Mouse (Mus musculus) hindbrain, embryonic 13.5 days (tissue): ENCODE results near the gene Ndrg4. TPM values are rescaled to one million over a fixed set of nuclear protein-coding genes. Genes with fewer than 3 reads are reported as not detected.

Experiments used
- ATAC-seq: fragments of 200-750 bp; cut with Nextera tagmentation; 2 replicates; pipeline ENCODE4 v1.8.0; 2017; ENCODE audit warnings: moderate TSS enrichment; ENCODE audit not compliant: low FRiP score
- H3K27ac ChIP-seq: fragments of 300-500 bp; sonication (generic); 2 replicates; pipeline ENCODE4 v1.5.1; 2015; ENCODE audit warnings: inconsistent platforms, mild to moderate bottlenecking, moderate library complexity
- H3K27me3 ChIP-seq: fragments of 300-500 bp; sonication (generic); 2 replicates; pipeline ENCODE4 v1.6.1; 2015; ENCODE audit warnings: mild to moderate bottlenecking, inconsistent platforms
- H3K36me3 ChIP-seq: fragments of 300-500 bp; sonication (generic); 2 replicates; pipeline ENCODE4 v1.6.1; 2015; ENCODE audit warnings: mild to moderate bottlenecking, inconsistent platforms
- H3K4me1 ChIP-seq: fragments of 300-500 bp; sonication (generic); replicated peaks from 2 replicates; pipeline ENCODE4 v1.6.1; 2015; ENCODE audit warnings: inconsistent platforms
- H3K4me2 ChIP-seq: fragments of 300-500 bp; sonication (generic); 2 replicates; pipeline ENCODE4 v1.6.1; 2015; ENCODE audit warnings: inconsistent platforms, mild to moderate bottlenecking, moderate library complexity
- H3K4me3 ChIP-seq: fragments of 300-500 bp; sonication (generic); 2 replicates; pipeline ENCODE4 v1.5.1; 2015; ENCODE audit warnings: mild to moderate bottlenecking, inconsistent platforms
- H3K9ac ChIP-seq: fragments of 300-500 bp; sonication (generic); 2 replicates; pipeline ENCODE4 v1.6.1; 2015; ENCODE audit warnings: mild to moderate bottlenecking, inconsistent platforms
- H3K9me3 ChIP-seq: fragments of 300-500 bp; sonication (generic); 2 replicates; pipeline ENCODE4 v1.6.1; 2016; ENCODE audit warnings: inconsistent platforms
- WGBS: fragments of 180-500 bp; shearing (Covaris S2); methylation state at CpG from one replicate; pipeline ENCODE4 v1.1.7; 2015; 5-methylcytosine and 5-hydroxymethylcytosine counted together
- polyA plus RNA-seq: library from polyadenylated mRNA; unstranded; fragments of >200 nt; fragmentation: Nextera tagmentation; extraction: Ambion mirVana; gene quantifications from 2 replicates; pipeline ENCODE4 v1.2.1, GENCODE M21; 2015

Gene Ndrg4
- polyA plus RNA-seq, 1 experiment from 2014 or later, result 224 TPM

DNA sequence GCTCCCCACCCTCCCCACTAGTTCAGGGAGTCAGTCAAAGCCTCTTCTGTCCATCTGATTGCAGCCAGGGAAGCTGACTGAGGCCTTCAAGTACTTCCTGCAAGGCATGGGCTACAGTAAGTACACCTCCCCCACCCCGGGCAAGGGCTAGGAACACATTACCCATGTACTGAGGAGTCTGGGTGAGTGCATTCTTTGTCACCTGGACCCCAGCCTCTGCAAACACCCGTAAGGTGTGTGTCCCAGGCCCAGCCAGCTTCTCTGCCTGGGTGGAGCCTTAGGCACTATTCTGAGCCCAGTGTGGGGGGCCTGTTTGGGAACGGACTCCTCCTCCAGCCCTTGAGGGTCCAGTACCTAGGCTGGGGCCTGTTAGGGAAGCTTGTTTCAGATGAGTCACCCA, 34.2 kb downstream of the Ndrg4 start:
- Histone ChIP-seq H3K36me3 (peaks cover 78% of the 10 kb centered on the region), H3K4me1 (peaks cover 8% of the 10 kb centered on the region), H3K27ac (no peak overlapping the region), H3K27me3 (no peaks in the 10 kb centered on the region), H3K9me3 (no peaks in the 10 kb centered on the region), H3K9ac (no peak overlapping the region), H3K4me2 (no peak overlapping the region), H3K4me3 (no peak overlapping the region)
- no peak for ATAC-seq
- 91% methylated on average over 3 of the region's 3 CpGs for WGBS

- Histone ChIP-seq H3K9me3 (no peaks in the 10 kb centered on the region), H3K4me3 (no peak overlapping the region), H3K36me3 (peaks cover 64% of the 10 kb centered on the region), H3K4me1 (peaks cover 20% of the 10 kb centered on the region), H3K27me3 (no peaks in the 10 kb centered on the region), H3K27ac (no peak overlapping the region), H3K9ac (no peak overlapping the region), H3K4me2 (no peak overlapping the region)
- WGBS, result 91% methylated on average over 9 of the region's 9 CpGs
- ATAC-seq, result no peak
Observed at GRCm38 (mm10) chr8:95712395-95712794, 35.6 kb downstream of the Ndrg4 start.

DNA sequence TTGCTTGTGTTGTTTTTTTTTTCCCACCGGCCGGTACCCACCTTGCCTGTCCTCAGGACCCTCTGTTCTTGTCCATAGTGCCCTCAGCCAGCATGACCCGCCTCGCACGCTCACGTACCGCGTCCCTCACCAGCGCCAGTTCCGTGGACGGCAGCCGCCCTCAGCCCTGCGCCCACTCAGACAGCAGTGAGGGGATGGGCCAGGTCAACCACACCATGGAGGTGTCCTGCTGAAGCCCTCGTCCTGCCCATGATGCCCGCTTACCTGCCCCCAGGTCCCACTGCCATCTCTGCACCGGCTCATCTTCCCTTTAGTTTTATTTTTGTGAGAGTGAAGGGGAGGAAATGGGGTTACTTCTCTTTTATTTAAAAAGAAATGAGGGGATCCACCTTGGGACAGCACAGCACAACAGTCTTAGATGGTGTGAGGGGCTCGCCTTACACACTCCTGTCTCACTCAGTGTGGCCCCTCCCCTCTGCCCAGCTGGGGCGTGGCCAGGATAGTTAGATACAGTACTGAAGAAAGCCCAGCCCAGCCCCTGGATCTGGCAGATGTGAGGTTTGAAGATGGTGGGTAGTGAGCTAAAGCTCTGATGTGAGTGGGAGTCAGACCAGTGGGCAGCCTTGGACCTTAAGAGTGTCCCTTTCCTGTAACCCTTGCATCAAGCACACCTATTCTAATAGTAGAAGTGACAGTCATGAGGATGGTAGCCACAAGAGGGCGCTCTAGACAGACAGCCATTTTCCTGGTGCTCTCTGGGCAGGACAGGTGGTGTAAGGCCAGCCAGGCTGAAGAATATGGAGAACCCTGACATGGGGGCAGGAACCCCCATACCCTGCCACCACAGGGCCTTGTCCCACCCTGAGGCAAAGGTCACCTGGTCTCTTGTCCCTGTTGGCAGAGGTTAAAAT, 36.6 kb downstream of the Ndrg4 start:
- Histone ChIP-seq H3K36me3 (peaks cover 63% of the 10 kb centered on the region), H3K4me1 (peaks cover 20% of the 10 kb centered on the region), H3K4me3 (no peak overlapping the region), H3K4me2 (no peak overlapping the region), H3K27ac (no peak overlapping the region), H3K9me3 (no peaks in the 10 kb centered on the region), H3K27me3 (no peaks in the 10 kb centered on the region), H3K9ac (no peak overlapping the region)
- 80% methylated on average over 19 of the region's 19 CpGs for WGBS
- 0 out of 2 replicates have a peak, but pooled peaks have one; percentile 23 for ATAC-seq

DNA sequence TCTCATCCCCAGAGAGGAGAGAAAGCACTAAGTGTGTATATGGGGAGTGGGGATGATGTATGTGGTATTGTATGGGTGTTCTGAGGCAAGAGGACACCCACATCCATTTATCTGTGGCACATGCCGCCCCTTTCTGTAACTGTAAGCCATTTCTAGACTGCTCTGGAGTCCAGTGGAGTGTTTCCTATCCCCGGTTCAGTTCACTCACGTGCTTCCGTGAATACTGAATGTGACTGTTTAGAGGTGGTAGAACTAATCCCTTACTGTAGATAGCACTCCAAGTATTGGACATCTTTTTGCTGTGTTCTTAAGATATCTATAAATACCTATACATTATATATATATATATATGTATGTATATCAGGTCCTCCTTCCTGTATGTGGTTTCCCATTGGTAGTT, 37.6 kb downstream of the Ndrg4 start:
- H3K4me3 ChIP-seq, result no peak overlapping the region
- no peaks in the 10 kb centered on the region for H3K27me3 ChIP-seq
- H3K4me1 ChIP-seq, result peaks cover 20% of the 10 kb centered on the region
- ATAC-seq, result no peak
- 89% methylated on average over 4 of the region's 4 CpGs for WGBS
- no peak overlapping the region for H3K9ac ChIP-seq
- H3K4me2 ChIP-seq, result no peak overlapping the region
- H3K36me3 ChIP-seq, result peaks cover 63% of the 10 kb centered on the region
- H3K9me3 ChIP-seq, result no peaks in the 10 kb centered on the region
- no peak overlapping the region for H3K27ac ChIP-seq

DNA sequence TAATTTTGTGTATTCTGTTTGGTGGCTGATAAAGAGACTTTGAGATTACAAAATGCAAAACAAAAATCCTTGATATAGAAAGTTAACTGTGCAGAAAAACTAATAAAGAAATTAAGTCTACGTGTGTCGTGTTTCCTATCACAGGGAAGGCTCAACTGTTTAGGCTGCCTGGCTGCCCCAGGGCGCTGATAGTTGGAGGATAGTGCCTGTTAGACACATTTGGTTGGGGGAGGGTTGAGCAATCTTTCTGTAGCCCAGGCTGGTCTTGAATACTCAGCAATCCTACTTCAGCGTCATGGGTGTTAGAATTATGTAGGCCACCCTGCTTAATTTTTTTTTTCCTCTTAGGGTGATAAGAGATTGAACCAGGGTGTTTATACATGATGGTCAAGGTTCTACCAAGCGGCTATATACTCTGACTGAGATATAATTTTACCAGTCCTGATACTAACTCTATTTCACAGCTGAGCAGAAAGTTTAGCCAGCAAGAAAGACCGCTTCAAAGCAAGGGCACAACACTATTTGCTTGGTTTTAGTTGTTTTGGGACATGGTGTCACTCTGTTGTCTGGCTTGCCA, 38.1 kb downstream of the Ndrg4 start:
- 89% methylated on average over 6 of the region's 6 CpGs for WGBS
- Histone ChIP-seq H3K9me3 (no peaks in the 10 kb centered on the region), H3K36me3 (peaks cover 63% of the 10 kb centered on the region), H3K4me3 (peak overlapping the region; percentile 87), H3K4me1 (peaks cover 20% of the 10 kb centered on the region), H3K27me3 (no peaks in the 10 kb centered on the region), H3K27ac (peak overlapping the region; percentile 81; the same call in 1 of the 2 replicates), H3K4me2 (peak overlapping the region; percentile 98), H3K9ac (peak overlapping the region; percentile 84)
- ATAC-seq, result no peak

DNA sequence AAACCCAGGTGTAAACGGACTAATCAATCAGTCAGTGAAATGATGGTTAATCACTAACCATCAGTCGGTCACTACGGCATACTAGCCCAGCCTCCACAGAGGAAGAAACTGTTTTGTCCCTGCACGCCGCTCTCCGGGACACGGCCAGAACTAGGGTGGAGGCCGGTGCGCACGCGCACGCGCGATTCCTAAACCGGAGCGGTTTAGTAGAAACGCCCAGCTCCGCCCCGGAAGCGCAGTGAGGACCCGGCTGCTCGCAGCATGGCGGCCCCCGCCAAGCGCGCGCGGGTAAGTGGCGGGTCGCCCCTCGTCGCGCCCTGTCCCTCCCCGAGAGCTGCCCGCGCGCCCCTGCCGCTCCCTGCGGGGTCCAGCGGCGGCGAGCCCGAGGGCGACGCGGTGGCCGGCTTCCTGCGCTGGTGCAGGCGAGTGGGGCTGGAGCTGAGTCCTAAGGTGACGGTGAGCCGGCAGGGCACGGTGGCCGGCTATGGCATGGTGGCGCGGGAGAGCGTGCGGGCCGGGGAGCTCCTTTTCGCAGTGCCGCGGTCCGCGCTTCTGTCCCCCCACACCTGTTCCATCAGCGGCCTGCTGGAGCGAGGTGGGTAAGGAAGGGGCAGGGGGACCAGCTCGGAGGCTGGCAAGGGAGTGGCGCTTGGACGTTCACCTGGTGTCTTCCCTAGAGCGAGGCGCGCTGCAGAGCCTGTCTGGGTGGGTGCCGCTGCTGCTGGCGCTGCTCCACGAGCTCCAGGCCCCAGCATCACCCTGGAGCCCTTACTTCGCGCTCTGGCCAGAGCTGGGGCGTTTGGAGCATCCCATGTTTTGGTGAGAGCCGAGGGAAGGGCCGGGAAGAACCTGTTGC, 39.1 kb downstream of the Ndrg4 start, which contains the start of gene Setd6:
Gene Setd6 (plus strand): TSS at position 206 of the 856 bp plus-strand sequence.
- Histone ChIP-seq H3K4me1 (peaks cover 20% of the 10 kb centered on the region), H3K4me2 (peak within 1 kb of the TSS; percentile 98), H3K9ac (peak within 1 kb of the TSS; percentile 84), H3K27ac (peak within 1 kb of the TSS; percentile 81), H3K9me3 (no peaks in the 10 kb centered on the region), H3K36me3 (peaks cover 59% of the 10 kb centered on the region), H3K4me3 (peak within 1 kb of the TSS; percentile 87), H3K27me3 (no peaks in the 10 kb centered on the region)
- ATAC-seq, result peak; percentile 90
- under 1% methylated on average over 79 of the region's 79 CpGs for WGBS

DNA sequence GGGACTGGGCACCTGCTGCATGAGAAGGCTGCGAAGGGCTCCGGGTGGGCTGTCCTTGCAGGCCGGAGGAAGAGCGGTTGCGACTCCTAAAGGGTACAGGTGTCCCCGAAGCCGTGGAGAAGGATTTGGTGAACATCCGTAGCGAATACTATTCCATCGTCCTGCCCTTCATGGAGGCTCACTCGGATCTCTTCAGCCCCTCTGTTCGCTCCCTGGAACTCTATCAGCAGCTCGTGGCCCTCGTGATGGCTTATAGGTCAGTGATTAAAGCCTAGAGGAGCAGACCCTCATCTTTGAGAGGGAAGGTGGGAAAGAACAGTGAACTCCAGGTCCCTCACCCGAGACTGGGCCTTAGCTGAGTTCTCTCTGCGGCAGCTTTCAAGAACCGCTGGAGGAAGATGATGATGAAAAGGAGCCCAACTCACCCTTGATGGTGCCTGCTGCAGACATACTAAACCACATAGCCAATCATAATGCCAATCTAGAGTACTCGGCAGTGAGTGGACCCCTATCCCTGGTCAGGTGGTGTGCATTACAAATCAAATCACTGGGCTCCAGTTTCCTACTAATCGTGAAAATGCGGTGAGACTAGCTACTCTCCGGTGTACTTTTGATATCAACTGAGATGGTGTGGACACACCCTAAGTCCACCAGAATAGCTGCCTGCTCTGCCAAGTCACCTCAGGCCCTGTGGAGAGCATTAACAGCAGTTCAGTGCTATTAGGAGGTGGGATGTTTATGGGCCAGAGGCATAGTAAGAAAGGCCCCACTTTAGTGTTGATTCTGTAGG, 40.0 kb downstream of the Ndrg4 start:
- ATAC-seq, result no peak
- H3K4me1 ChIP-seq, result peaks cover 20% of the 10 kb centered on the region
- peak overlapping the region; percentile 98 for H3K4me2 ChIP-seq
- H3K9me3 ChIP-seq, result no peaks in the 10 kb centered on the region
- H3K27ac ChIP-seq, result peak overlapping the region; percentile 81
- H3K27me3 ChIP-seq, result no peaks in the 10 kb centered on the region
- WGBS, result 22% methylated on average over 21 of the region's 21 CpGs
- peaks cover 57% of the 10 kb centered on the region for H3K36me3 ChIP-seq
- peak overlapping the region; percentile 87 for H3K4me3 ChIP-seq
- peak overlapping the region; percentile 84 for H3K9ac ChIP-seq

DNA sequence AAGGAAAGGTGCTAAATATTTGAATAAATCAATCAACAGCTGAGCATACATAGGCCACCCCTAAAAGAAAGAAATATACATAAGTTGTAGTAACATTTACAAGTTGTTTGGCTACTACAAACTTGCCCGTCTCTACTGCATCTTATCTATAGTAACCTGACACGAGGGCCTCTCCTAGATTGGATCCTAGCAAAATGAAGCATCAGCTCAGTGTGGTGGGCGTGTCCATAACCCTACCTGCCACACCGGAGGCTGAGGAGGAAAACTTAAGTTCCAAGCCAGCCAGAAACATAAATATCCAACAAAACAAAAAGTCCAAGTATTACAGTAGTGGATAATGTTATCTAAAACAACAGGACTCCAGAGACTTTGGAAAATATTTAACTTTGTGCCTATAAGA, 50.8 kb downstream of the Ndrg4 start:
- peaks cover 88% of the 10 kb centered on the region for H3K36me3 ChIP-seq
- no peak overlapping the region for H3K4me3 ChIP-seq
- WGBS, result 94% methylated on average over 4 of the region's 4 CpGs

DNA sequence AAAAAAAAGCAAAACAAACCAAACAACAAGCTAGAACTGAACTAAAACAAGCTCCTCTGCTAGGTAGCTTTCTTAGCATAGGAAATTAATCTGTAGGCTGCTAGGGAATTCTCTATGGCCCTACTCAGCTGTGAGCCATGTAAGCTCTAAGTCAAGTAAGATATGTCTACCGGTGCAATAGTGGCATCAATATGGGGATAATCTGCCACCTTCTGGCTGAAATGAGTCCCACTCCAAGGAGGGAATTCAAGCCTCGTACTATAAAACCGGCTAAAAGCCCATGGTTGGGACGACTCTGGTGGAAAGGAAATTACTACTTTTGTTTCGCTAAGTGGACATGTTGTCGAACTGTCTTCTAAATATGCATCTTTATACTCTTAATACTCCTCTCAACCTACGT, 61.8 kb downstream of the Ndrg4 start:
- WGBS, result 84% methylated on average over 7 of the region's 7 CpGs
- H3K4me3 ChIP-seq, result no peak overlapping the region
- no peaks in the 10 kb centered on the region for H3K9me3 ChIP-seq
- H3K27ac ChIP-seq, result no peak overlapping the region
- no peak overlapping the region for H3K9ac ChIP-seq
- ATAC-seq, result no peak
- no peak overlapping the region for H3K4me2 ChIP-seq
- peaks cover 90% of the 10 kb centered on the region for H3K36me3 ChIP-seq
- H3K4me1 ChIP-seq, result no peaks in the 10 kb centered on the region
- no peaks in the 10 kb centered on the region for H3K27me3 ChIP-seq

More for the DNA sequence above, 50.8 kb downstream of the Ndrg4 start:
- H3K27me3 ChIP-seq, result no peaks in the 10 kb centered on the region
- H3K9me3 ChIP-seq, result no peaks in the 10 kb centered on the region
- H3K27ac ChIP-seq, result no peak overlapping the region
- H3K4me2 ChIP-seq, result no peak overlapping the region
- no peaks in the 10 kb centered on the region for H3K4me1 ChIP-seq
- H3K9ac ChIP-seq, result no peak overlapping the region
- no peak for ATAC-seq

GRCm38 (mm10) chr8:95741732-95742131, 65.0 kb downstream of the Ndrg4 start:
- H3K4me1 ChIP-seq, result no peaks in the 10 kb centered on the region
- 92% methylated on average over 7 of the region's 7 CpGs for whole genome bisulfite sequencing
- no peak overlapping the region for H3K4me2 ChIP-seq
- H3K9me3 ChIP-seq, result no peaks in the 10 kb centered on the region
- no peak overlapping the region for H3K4me3 ChIP-seq
- no peaks in the 10 kb centered on the region for H3K27me3 ChIP-seq
- H3K9ac ChIP-seq, result no peak overlapping the region
- peaks cover 94% of the 10 kb centered on the region for H3K36me3 ChIP-seq
- no peak for ATAC-seq
- H3K27ac ChIP-seq, result no peak overlapping the region

GRCm38 (mm10) chr8:95748028-95748427, 71.2 kb downstream of the Ndrg4 start:
- Histone ChIP-seq H3K27ac (no peak overlapping the region), H3K4me1 (no peaks in the 10 kb centered on the region), H3K9ac (no peak overlapping the region), H3K36me3 (peaks cover 77% of the 10 kb centered on the region), H3K4me2 (no peak overlapping the region), H3K9me3 (no peaks in the 10 kb centered on the region), H3K27me3 (no peaks in the 10 kb centered on the region), H3K4me3 (no peak overlapping the region)
- 92% methylated on average over 4 of the region's 4 CpGs for WGBS
- no peak for ATAC-seq
